Mouse (Mus musculus): ENCODE results near the gene Zmym1.
"Not testable (repeated sequence)": the region's sequence is repeated elsewhere in the genome, so short reads cannot be mapped to it uniquely, and the experiment has no call there.

Zmym1 gene

DNA sequence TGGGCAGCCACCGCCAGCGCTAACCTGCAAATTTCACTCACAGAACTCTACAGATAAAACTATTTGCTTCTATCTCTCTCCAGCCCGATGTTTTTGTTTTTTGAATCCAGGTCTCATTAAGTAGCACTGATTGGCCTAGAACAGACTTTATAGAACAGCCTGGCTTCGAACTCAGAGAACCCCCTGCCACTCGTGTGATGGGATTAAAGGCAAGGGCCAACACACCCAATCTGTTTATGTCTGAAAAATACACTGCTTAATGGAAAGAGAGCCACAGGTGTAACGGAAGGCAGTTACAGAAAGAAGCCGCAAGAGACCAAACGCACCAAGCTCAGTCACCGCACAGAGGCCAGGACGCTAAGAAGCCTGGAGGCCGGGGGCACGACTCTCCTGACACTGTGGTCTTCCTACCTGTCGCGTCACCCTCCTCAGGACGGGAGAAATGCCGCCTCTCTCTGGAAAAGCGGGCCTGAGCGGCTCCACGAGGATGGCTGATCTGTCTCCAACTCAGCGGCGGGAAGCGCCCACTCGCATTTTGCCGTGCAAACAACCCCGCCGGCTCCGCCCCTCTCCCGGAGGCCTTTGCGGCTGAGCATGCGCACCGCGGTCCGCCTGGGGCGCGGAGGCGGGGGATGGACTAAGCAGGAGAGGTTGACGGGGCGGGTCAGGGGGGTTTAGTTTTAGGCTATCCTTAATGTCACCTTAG is at the start of gene Zmym1:
Gene Zmym1 (minus strand): TSS at position 568 of the 706 bp plus-strand sequence.
- peak; percentile 92 to 93 for DNase-seq

DNA sequence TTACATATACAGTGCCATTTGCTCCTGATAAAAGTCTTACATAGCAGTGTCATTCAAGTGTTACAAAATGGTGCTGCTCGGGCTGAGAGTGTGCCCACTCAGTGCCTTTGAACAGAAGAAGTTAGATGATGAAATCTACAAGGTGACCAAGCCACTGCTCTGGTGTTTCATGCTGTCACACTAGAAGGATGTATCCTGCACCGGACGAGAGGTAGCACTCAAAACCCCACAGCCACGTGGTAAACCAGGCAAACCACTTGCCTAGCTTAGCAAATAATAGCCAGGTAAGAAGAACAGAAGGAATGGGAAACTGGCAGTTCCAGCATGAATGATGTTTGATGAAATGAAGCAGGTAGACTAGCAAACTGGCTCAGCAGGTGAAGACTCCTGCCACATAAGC is 49.6 kb upstream of the Zmym1 start:
- DNase-seq = no peak

DNA sequence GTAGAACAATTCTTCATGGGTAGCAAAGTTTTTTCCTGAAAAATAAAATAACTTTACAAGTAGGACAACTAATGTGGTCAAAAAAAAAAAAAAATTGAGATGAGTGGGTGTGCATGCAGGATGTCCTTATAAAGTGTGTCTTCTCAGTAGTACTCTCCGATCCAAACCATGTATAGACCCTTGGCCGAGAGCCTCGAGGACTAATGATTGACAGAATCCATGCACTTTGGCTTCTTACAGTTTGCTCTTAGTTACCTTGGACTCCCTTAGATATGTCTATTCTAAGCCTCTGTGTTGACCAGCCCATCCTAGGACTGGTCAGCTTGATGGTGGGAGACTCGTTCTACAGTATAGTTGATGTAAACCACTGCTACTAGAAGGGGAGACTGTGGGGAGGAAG is 46.6 kb upstream of the Zmym1 start:
- peak; percentile 60 for DNase-seq

DNA sequence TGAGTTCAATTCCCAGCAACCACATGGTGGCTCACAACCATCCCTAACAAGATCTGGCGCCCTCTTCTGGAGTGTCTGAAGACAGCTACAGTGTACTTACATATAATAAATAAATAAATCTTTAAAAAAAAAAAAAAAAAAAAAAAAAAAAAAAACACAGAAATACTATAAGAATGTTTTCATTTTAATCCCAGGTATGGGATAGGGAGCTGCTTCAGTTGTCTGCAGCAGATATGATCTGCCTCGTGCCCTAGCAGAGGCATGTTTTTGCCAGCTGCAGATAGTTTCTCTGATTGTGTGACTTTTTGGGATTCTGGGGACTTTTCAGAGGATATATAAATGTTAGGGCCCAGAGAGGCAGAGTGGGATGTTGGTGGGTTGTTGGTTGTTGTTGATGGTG is 38.6 kb upstream of the Zmym1 start:
- not testable (repeated sequence) for DNase-seq

DNA sequence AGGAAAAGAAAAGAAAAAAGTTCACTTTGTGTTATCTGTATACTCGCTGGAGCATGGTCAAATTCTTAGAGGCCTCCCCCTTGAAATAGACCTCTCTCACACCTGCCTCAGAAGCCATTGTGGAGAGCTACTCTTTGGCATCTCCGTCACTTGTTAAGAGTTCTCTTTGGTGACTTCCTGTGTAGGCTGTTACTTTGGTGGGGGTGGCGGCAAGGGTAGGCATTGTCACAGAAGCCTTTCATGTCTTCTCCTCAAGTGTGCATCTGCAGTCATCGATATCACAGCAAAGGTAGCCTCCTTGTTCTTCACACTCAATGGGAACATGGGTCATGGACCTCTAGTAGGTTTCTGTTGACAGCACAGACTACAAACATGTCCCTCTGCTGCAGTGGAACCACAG is 34.1 kb upstream of the Zmym1 start:
- no peak for DNase-seq

DNA sequence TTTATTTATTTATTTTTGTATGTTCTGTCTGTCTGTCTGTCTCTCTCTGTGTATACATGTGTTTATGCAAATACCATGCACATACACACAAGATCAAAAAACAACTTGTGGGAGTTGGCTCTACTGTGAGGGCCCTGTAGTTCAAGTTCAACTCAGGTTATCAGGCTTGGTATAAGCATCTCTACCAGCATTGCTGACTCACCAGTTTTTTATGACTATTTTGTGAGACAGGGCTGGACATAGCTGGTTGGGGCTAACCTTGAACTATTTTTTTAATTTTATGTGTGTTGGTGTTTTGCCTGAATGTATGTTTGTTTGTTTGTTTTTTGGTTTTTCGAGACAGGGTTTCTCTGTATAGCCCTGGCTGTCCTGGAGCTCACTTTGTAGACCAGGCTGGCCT is 30.2 kb upstream of the Zmym1 start:
- DNase-seq = no peak

DNA sequence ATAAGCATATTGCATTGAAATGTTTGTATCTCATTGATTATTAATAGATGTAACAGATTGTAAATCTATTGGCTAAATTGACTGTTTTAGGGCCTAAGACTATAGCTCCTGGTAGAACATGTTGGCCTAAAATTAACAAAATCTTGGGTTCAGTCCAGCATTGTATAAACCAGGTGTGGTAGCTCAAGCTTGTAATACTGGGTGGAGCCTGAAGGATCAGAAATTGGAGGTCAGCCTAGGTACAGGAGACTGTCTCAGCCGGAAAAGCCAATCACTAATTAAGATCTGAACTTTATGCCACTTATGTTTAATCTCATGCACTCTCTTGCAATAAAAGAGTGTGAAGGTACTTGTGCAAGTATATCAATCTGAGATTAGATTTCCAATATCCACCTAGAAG is 24.8 kb upstream of the Zmym1 start:
- no peak for DNase-seq

DNA sequence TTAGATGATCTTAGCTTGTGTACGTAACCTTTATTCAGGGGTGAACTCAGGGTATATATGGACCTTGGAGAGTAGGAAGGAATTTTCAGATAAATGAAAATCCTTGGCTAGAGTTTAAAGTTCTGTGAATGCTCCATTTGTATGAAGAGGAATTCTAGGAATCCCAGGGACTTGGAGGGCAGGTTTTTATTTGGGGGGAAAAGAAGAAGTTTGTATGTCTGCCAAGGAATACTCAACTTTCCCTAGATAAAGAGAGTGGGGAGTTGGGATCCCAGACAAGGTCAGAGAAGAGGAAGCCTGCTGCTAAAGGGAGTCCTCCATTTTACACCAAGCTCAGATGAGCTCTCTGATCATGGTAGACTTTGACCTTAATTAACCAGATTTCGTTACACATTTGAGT is 22.2 kb upstream of the Zmym1 start:
- no peak for DNase-seq

DNA sequence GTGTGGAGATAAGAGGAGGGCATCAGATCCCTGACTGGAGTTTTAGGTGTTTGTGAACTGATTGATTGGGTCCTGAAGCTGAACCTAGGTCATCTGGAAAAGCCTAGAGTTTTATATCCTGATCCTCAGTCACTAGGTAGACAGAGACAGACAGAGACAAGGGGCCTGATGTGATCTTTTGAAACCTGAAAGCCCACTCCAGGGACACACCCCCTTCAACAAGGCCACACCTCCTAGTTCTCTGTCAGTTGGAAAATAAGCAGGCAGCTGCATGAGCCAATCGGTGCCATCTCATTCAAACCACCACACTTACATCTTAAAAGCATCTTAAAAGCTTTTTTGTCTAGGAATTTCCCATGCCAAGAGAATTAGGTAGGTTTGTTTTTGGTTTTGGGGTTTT is 19.9 kb upstream of the Zmym1 start:
- no peak for DNase-seq

DNA sequence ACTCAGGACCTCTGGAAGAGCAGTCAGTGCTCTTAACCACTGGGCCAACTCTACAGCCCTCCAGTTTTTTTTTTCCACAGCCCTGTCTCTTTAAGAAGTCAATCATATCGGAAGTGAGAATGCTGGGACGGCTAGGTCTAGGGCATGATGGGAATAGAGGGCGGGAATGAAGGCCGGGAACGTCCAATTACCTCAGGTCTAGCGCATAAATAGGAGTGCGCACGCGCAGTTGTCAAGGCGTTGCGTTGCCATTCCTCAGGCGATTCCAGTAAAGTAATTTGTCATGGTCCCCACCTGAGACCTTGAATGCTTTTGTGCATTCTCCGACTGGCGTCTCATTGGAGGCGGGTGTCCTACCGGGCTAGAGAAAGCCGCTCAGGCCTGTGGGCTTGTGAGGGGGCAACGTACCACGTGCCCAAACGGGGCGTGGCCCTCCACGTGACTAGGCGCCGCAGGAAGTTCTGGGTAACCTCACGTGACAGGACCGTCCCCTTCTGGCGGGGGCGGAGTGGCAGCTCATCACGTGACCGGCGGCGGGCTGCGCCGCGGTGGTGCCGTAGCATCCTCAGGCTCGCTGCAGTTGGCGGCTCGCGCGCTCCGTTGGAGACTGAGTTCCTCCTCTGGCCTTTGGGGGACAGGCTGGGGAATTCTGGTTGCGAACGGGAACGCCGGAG is 16.1 kb upstream of the Zmym1 start, which contains the start of gene Zmym6:
Gene Zmym6 (plus strand): TSS at position 509 of the 674 bp plus-strand sequence.
- peak; percentile 95 to 97 for DNase-seq

DNA sequence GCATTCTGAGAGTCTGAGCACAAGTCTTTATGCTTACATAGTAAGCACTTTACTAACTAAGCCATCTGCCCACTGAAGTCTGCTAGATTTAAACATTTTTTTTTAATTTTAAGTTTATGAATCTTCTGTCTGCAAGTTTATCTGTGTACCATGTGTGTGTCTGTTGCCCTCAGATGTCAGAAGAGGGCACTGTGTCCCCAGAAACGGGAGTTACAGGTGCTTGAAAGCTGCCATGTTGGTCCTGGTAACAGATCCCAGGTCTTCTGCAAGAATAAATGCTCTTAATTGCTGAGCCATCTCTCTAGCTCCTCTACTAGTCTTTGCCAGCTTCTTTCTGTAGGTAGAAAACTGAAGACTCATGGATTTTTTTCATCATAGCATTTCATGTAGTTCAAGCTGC is 14.0 kb upstream of the Zmym1 start:
- no peak for DNase-seq

DNA sequence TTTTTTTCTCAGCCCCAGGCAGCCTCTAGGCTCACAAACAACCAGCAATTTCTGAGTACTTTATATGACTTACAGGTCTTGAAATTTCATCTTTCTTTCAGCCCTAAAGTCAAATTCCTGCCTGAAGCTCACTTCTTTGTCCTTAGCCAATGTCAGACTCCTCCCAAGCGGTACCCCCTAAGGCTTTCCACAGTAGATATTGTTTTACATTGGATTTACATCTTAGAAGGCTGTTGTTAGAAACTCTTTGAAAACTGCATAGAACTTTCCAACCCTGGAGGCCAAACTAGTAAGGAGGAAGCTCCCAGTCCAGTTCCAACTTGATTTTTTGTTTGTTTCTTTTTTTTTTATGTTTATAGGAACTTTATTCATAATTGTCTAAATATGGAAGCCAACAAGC is 3.1 kb upstream of the Zmym1 start:
- no peak for DNase-seq

DNA sequence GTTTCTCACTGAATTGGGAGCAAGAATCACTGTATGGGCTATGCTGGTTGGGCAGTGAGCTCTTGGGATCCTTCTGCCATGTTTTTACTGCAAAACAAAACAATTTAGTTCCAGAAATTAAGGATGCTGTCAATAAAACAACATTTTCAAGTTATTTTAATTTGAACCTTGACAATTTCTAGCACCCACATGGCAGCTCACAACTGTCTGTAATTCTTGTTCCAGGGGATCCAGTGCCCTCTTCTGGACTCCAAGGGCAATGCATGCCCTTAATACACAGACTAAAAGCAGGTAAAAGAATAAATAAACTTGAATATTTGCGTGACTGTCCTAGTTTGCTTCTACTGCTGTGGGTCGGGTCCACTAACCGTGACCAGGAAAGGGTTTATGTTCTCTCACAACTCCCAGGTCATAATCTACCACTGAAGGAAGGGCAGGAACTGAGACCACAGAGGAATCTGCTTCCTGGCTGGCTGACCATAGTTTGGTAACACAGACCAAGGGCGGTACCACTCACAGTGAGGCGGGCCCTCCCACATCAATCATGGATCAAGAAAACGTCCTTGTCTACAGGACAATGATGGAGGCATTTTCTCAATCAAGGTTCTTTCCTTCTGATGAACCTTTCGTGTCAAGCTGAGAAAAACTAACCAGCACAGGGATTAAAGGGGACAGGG is 6.3 kb downstream of the Zmym1 start:
- no peak for DNase-seq

DNA sequence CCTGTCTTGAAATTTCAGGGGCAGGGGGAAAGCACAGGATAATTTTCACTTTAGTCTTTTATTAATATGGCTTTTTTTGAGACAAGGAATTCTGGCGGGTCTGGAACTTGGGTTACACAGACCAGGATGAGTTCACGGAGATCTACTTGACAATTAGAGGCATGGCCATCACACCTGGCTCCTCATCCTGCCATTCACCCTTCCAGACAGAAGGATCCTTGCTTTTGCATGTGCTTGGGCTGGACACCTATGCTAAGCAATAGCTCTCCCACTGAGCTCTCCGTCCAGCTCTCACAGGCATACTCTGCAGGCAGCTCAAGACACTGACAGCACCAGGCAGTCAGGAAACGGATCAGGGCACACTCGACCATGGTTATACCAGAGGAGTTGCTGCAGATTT is 7.9 kb downstream of the Zmym1 start:
- no peak for DNase-seq

DNA sequence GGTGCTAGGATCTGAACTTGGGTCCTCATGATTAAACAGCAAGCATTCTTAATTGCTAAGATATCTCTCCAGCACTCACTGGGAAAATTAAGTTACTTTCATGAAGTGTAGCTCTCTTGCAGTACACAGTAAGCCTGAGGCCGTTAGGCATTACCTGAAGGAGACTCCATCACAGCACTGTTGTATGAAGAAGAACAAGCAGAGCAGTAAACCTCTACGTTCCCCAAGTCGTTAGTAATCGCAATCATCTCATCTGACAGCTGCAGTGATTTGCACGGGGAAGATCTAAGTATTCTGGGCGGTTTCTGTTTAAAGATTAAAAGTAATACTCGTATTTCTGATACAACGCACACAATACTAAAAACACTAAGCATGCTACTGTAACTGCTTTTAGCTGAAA is 9.8 kb downstream of the Zmym1 start:
- DNase-seq = no peak

DNA sequence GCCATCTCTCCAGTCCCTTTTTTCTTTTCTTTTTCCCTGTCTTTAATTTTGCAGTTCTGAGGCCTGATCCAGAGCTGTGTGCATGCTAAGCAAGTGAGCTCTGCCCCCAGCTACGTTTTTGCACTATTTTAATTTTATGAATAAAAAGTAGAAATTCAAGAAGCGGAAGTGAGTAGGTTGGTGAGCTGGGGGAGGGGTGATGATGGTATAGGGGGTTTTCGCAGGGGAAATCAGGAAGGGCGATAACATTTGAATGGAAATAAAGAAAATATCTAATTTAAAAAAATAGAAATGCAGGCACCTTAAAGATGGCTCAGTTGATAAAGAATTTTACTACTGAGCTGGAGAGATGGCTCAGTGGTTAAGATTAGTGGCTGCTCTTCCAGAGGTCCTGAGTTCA is 17.4 kb downstream of the Zmym1 start:
- DNase-seq = no peak

DNA sequence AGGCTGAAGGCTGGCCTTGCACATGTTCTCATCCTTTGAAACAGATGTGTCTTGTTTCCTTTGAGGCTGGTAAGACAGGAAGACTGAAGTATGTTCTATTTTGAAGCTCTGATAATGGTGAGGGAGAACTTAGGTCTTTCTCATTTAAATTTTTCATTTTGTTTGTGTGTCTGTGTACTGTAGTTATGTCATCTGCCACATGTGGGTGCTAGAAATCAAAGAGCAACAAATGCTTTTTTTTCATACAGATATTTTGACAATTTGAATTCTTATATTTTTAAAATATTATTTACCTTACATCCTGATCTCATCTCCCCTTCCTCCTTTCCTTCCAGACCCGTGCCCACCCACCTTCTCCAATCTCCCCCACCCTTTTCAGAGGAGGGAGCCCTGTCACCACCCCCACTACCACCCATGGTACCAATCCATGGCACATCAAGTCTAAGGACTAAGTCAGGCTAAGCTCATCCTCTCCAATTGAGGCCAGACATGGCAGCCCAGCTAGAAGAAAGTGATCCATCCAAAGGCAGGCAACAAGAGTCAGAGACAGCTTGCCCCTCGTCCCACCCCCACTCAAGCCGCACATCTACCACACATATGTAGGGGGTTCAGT is 21.0 kb downstream of the Zmym1 start:
- DNase-seq = no peak

DNA sequence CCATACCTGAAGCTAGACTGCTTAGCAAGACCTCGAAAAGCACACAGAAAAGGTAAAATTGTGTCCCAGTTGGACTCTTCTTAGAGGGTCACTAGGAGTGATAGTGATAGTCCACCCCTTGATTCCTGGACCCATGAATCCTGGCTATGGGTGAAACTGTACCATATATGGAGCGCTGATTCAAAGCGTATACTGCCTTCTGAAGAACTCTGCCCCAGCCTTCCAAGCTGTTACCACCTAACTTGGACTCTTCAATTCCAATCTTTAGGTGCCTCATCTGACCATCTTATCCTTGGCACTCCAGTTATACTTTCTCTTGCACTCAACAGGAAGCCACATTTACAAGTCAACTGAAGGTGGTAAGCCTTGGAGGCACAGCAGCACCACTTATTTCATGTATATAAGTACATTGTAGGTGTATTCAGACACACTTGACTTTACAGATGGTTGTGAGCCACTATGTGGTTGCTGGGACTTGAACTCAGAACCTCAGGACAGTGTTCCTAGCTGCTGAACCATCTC is 22.1 kb downstream of the Zmym1 start:
- DNase-seq = no peak

DNA sequence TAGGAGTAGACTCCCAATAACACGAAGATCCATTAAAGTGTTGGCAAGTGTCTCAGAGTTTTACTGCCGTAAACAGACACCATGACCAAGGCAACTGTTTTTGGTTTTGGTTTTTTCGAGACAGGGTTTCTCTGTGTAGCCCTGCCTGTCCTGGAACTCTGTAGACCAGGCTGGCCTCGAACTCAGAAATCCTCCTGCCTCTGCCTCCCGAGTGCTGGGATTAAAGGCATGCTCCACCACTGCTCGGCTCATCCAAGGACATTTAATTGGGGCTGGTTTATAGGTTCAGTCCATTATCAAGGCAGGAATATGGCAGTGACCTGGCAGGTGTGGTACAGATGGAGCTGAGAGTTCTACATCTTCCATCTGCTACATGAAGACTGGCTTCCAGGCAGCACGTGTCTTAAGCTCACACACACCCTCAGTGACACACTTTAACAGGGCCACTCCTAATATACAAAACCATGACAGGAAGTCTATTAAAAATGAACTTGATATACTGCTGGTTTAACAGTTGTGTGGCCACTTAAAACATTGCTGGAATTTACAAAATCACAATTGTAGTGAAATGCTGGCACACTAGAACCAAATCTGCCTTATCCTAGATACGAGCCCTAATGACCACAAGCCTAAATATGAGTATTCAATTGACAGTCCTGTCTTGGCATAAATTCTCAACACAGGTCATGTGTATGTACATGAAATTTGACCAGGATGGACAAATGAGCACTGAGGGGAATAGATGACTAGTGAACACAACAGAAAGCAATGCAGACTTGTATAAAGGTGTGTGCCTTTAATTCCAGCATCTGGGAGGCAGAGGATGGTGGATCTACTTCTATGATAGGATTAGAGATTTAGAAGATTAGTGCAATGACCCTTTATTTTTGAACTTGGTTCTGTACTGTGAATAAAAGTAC is 22.8 kb downstream of the Zmym1 start:
- no peak for DNase-seq

DNA sequence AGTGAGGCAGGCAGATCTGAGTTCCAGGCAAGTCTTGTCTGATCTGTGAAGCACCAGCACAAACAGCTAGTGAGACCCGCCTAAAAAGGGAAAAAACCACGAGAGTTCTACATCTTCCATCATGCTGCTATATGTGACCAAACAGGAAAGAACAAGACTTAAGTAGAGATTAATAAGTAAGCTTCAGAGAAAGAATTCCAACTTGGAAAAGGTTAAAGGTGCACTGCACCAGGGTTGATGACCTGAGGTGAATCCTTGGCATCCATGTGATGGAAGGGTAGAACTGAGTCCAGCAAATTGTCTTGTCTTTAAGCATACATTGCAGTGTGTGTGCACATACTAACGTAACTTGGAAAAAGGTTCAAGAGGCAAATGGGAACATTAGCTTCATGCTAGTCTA is 23.8 kb downstream of the Zmym1 start:
- no peak for DNase-seq

DNA sequence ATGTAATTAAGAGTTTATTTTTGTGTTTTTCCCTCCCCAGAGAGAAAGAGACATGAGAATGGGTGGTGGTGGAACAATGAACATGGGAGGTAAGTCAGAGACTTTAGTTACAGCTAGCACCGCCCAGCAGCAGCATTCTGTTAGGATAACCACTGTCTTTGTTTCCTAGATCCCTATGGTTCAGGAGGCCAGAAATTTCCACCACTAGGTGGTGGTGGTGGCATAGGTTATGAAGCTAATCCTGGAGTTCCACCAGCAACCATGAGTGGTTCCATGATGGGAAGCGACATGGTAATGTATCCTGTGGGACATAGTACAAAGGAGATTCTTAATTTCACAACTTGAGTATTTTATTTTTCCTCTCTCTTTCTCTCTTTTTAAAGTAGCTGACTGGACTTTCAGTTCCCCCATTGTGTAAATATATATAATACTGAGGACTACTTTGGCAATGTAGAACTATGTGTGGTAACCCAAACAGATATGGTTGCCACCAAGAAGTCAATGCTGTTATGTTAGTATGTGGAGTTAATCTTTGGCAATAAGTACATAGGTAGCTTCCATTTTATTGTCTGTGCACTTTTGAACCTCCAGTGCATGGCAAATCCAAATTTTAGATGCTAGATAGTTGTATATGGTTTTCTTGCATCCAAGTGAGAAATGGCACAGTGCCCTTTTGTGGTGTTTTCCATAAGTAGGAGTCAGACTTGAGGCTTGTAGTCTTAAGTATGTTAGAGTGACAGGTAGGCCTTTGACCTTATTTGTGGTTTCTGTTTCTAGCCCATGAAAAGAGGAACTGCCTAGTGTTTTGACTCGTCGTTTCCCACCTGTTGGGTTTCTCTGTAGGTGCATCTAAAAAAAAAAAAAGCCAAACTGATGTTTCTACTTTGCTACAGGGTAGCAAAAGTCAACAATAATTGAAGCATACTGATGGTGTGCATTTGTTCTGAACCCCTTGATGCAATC is 33.4 kb downstream of the Zmym1 start:
- peak; percentile 64 to 76 for DNase-seq
